Mouse (Mus musculus) E14TG2a.4 (cell line): ENCODE data around the gene Sh3pxd2b.

ENCODE experiments used
- H3K27me3 ChIP-seq: 2 replicates; pipeline ENCODE4 v1.6.1; 2014; ENCODE audit warnings: low read length, control low read depth; ENCODE audit not compliant: insufficient read depth
- H3K36me3 ChIP-seq: 2 replicates; pipeline ENCODE4 v1.6.1; 2014; ENCODE audit warnings: low read length, control low read depth; ENCODE audit not compliant: insufficient read depth
- H3K4me1 ChIP-seq: replicated peaks from 2 replicates; pipeline ENCODE4 v1.6.1; 2014; ENCODE audit warnings: low read depth, low read length, control low read depth
- H3K4me3 ChIP-seq: replicated peaks from 2 replicates; pipeline ENCODE4 v1.5.1; 2014; ENCODE audit warnings: mild to moderate bottlenecking, low read length
- H3K9me3 ChIP-seq: 2 replicates; pipeline ENCODE4 v1.6.1; 2014; ENCODE audit warnings: low read length, control low read depth
- CTCF ChIP-seq: conservative IDR thresholded peaks from 2 replicates; pipeline ENCODE4 v1.5.1; 2014; ENCODE audit warnings: low read length
- NANOG ChIP-seq: IDR thresholded peaks from 2 replicates; pipeline ENCODE4 v1.6.1; 2014; ENCODE audit warnings: borderline replicate concordance, low read length, mixed read lengths
- POU5F1 ChIP-seq: IDR thresholded peaks from 2 replicates; pipeline ENCODE4 v1.6.1; 2014; ENCODE audit warnings: low read length, borderline replicate concordance

Gene Sh3pxd2b

DNA sequence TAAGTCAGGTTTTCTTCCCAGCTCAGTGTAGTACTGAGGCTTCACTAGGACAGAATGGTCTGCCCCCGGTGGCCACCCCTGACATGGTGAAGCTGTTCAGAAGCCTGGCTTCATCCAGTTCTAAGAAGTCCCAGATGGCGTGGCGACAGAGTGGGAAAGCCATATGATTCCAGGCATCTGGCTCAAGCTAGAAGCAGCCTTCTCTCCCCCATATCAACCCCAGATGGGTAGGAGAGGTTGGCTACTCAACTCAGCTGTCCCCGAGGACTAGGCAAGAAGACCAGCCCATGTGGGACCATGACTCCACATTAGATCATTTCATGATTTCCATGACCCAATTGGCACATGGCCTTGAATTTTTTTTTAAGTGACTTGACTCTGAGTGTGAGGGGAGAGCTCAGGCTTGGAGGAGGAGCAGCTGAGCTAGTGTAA lies 27.5 kb downstream of the Sh3pxd2b start:
- TF ChIP-seq NANOG: no peak
- no peak for TF ChIP-seq POU5F1
- TF ChIP-seq CTCF: peak; percentile 25; the same call in 1 of the 2 replicates
- H3K36me3 ChIP-seq: no peaks in the 10 kb centered on the region
- no peaks in the 10 kb centered on the region for H3K4me1 ChIP-seq
- H3K9me3 ChIP-seq: peaks cover 6% of the 10 kb centered on the region
- no peak overlapping the region for H3K4me3 ChIP-seq
- no peaks in the 10 kb centered on the region for H3K27me3 ChIP-seq

GRCm38 (mm10) chr11:32376086-32376485 lies 28.5 kb downstream of the Sh3pxd2b start:
- Histone ChIP-seq H3K4me3 (no peak overlapping the region), H3K9me3 (peaks cover 6% of the 10 kb centered on the region), H3K4me1 (no peaks in the 10 kb centered on the region; the same call in 1 of the 2 replicates), H3K27me3 (no peaks in the 10 kb centered on the region), H3K36me3 (no peaks in the 10 kb centered on the region)
- no peak for TF ChIP-seq CTCF
- TF ChIP-seq NANOG: no peak
- TF ChIP-seq POU5F1: no peak

DNA sequence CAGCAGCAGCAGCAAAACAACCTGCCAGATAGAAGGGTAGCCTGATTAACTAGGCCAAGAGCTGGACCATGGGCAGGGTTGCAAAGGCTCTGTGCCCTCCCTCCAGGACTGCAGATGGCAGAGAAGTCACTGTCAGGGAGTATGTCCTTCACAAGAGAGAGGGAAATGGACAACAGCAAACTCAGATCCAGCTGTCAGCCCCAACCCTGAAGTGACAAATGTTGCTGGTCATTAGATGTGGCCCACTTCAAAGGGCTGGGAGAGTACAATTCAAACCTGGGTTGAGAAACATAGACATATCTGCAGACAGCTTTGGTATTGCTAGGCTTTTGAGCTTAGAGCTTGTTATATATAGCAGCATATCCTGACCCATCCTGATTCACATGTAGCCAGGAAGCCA lies 32.3 kb downstream of the Sh3pxd2b start:
- Histone ChIP-seq H3K4me1 (peaks cover 31% of the 10 kb centered on the region), H3K9me3 (peaks cover 6% of the 10 kb centered on the region), H3K27me3 (no peaks in the 10 kb centered on the region), H3K4me3 (no peak overlapping the region), H3K36me3 (no peaks in the 10 kb centered on the region; the same call in 1 of the 2 replicates)
- TF ChIP-seq CTCF (no peak), POU5F1 (no peak), NANOG (no peak)

- H3K4me3 ChIP-seq: 0 out of 2 replicates have a peak overlapping the region, but pooled peaks have one; percentile 26
- H3K4me1 ChIP-seq: peaks cover 38% of the 10 kb centered on the region
- H3K27me3 ChIP-seq: no peaks in the 10 kb centered on the region
- no peaks in the 10 kb centered on the region; the same call in none of the 2 replicates for H3K36me3 ChIP-seq
- TF ChIP-seq CTCF (no peak), POU5F1 (no peak), NANOG (no peak)
- no peaks in the 10 kb centered on the region for H3K9me3 ChIP-seq
Measured at GRCm38 (mm10) chr11:32383341-32384134, 35.9 kb downstream of the Sh3pxd2b start.

- no peaks in the 10 kb centered on the region for H3K9me3 ChIP-seq
- H3K4me1 ChIP-seq: peaks cover 38% of the 10 kb centered on the region
- H3K4me3 ChIP-seq: 0 out of 2 replicates have a peak overlapping the region, but pooled peaks have one; percentile 26
- no peak for TF ChIP-seq NANOG
- no peaks in the 10 kb centered on the region; the same call in none of the 2 replicates for H3K36me3 ChIP-seq
- H3K27me3 ChIP-seq: no peaks in the 10 kb centered on the region
Measured at GRCm38 (mm10) chr11:32384135-32384801, 36.6 kb downstream of the Sh3pxd2b start.

DNA sequence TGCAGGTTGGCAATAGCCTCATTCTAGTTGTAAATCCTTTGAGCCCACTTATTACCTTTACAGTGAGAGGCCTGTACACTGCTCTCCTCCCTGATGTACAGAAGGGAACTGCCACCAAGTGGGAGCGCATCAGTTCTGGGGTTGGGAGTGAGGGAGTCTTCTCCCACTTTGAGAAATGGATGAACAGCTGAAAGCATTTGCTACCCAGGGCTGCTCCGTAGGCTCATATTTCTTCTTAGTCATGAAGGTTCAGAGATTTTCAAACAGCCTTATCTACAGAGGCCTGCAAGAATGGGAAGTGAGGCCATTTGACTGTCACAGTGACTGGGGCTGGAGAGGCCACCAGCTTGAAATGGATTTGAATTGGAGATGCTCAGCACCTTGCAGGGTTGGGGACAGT lies 38.4 kb downstream of the Sh3pxd2b start:
- Histone ChIP-seq H3K4me3 (no peak overlapping the region), H3K4me1 (peaks cover 38% of the 10 kb centered on the region), H3K27me3 (no peaks in the 10 kb centered on the region), H3K9me3 (no peaks in the 10 kb centered on the region), H3K36me3 (no peaks in the 10 kb centered on the region; the same call in none of the 2 replicates)
- TF ChIP-seq NANOG: no peak
- no peak for TF ChIP-seq CTCF
- no peak for TF ChIP-seq POU5F1

- no peaks in the 10 kb centered on the region for H3K27me3 ChIP-seq
- TF ChIP-seq NANOG (no peak), CTCF (no peak), POU5F1 (no peak)
Measured at GRCm38 (mm10) chr11:32388064-32388463, 40.4 kb downstream of the Sh3pxd2b start.

DNA sequence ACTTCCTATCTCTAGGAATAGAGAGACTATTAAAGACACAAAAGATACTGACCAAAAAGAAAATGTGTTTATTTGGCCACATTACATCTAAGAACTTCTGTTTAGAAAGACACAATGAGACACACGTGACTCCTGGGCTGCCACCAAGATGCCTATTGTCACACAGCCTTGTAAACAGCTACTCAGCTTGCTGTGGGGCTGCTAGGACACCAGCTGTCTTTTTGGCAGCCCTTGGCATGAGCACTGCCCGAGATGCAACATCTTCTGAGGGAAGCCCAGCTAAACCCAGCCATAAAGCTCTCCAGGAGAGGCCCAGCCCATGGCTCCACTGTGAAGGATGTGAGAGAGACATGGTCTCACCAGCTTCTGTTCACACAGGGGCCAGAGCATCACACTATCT lies 45.5 kb downstream of the Sh3pxd2b start:
- Histone ChIP-seq H3K4me1 (no peaks in the 10 kb centered on the region), H3K4me3 (no peak overlapping the region), H3K27me3 (no peaks in the 10 kb centered on the region), H3K36me3 (no peaks in the 10 kb centered on the region; the same call in 1 of the 2 replicates), H3K9me3 (no peaks in the 10 kb centered on the region)
- TF ChIP-seq CTCF: no peak
- TF ChIP-seq POU5F1: no peak
- TF ChIP-seq NANOG: no peak

More at GRCm38 (mm10) chr11:32388064-32388463, 40.4 kb downstream of the Sh3pxd2b start:
- no peak overlapping the region for H3K4me3 ChIP-seq
- H3K4me1 ChIP-seq: peaks cover 25% of the 10 kb centered on the region
- H3K36me3 ChIP-seq: no peaks in the 10 kb centered on the region; the same call in 1 of the 2 replicates
- H3K9me3 ChIP-seq: no peaks in the 10 kb centered on the region
